Mouse (Mus musculus): ENCODE data around the gene Cpxm2. TPM values are rescaled to one million over a fixed set of nuclear protein-coding genes. Genes with fewer than 3 reads are reported as not detected.

Gene Cpxm2
- polyA plus RNA-seq, 1 experiment from 2014 or later = 0.74 TPM

DNA sequence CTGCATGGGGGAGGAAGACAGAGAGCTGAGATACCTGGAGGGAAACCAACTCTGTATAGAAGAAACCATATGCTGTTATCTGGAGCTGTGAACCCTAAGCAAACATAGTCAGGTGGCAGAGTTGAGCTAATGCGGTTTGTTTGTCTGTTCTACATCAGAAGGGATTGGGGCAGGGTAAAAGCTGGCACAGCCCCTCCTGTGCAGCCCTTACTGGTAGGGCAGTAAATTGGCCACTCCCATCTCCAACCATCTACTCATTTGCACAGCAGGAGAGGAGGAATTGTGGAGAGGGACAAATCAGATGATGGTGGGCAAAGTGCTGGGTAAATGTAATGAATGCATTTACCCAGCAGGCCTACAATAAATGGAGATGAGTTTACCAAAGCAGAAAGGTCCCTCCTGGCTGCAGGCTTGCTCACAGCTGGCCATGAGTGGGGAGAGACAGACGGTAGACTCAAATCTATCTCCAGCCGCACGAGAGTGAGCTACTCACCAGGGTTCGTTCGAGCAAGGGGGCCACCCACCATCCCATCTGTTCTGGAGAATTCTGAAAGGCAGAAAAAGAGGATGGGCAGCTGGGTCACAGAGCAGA is 122.5 kb downstream of the Cpxm2 start:
- Histone ChIP-seq H3K4me2 (replicated peaks; ENCODE audit: low read depth) (no peak overlapping the region), H3K36me3 (ENCODE audit: control insufficient read depth, insufficient read depth) (no peaks in the 10 kb centered on the region), H3K9me3 (ENCODE audit: control insufficient read depth) (no peaks in the 10 kb centered on the region), H3K27me3 (replicated peaks; ENCODE audit: control insufficient read depth, insufficient read depth, low read length) (no peaks in the 10 kb centered on the region), H3K27ac (ENCODE audit: low read depth, low read length) (no peak overlapping the region), H3K4me3 (ENCODE audit: low read depth, low read length) (no peak overlapping the region), H3K9ac (ENCODE audit: low read depth, low read length) (no peak overlapping the region), H3K4me1 (replicated peaks; ENCODE audit: control insufficient read depth, insufficient read depth, low read length) (no peaks in the 10 kb centered on the region)
- ATAC-seq = no peak
- 40% methylated on average over 6 of the region's 6 CpGs for WGBS
- no peak for TF ChIP-seq CTCF (IDR thresholded peaks at IDR 0.05; ENCODE audit: low read depth)

DNA sequence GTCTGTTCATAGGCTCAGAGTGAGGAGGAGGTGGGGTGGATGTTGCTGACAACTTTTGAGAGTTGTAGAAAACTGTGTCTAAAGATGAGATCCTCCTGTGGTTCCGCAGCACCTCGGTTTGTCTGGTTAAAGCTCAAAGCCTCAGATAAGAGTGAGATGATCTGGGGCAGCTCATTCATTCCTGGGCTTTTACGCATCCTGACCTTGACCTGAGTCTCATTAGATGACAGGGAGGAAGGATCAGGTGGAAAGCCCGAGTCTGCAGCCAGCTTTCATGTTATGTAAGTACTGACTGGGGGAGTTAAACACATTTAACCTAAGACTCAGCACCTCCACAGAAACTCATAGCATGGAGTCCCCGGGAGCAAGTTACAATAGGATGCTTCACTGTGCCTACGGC is 127.9 kb downstream of the Cpxm2 start:
- Histone ChIP-seq H3K9me3 (ENCODE audit: control insufficient read depth) (no peaks in the 10 kb centered on the region), H3K4me3 (ENCODE audit: low read depth, low read length) (no peak overlapping the region), H3K36me3 (ENCODE audit: control insufficient read depth, insufficient read depth) (no peaks in the 10 kb centered on the region), H3K9ac (ENCODE audit: low read depth, low read length) (no peak overlapping the region), H3K4me2 (replicated peaks; ENCODE audit: low read depth) (no peak overlapping the region), H3K27me3 (replicated peaks; ENCODE audit: control insufficient read depth, insufficient read depth, low read length) (no peaks in the 10 kb centered on the region), H3K4me1 (replicated peaks; ENCODE audit: control insufficient read depth, insufficient read depth, low read length) (no peaks in the 10 kb centered on the region), H3K27ac (ENCODE audit: low read depth, low read length) (no peak overlapping the region)
- TF ChIP-seq CTCF (IDR thresholded peaks at IDR 0.05; ENCODE audit: low read depth) = no peak
- ATAC-seq = no peak
- 58% methylated on average over 6 of the region's 6 CpGs for WGBS

DNA sequence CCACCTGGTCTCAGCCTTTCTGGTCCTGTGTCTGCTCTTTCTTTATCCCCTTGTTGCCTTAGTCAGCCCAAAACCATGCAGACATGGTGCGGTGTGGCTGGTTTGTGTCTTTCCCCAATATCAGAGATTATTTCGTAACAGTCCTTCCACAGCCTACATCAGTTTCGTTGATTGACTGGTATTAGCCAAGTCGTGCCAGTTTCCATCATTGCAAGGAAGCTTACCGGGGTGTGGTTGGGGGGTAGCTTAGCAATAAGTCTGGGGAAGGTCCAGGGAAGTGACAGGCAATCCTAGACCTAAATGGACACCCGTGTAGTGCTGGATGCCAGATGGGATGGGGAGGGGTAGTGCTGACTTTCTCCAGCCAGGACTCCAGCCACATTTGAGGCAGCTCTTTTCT is 128.9 kb downstream of the Cpxm2 start:
- Histone ChIP-seq H3K9me3 (ENCODE audit: control insufficient read depth) (no peaks in the 10 kb centered on the region), H3K27ac (ENCODE audit: low read depth, low read length) (no peak overlapping the region), H3K27me3 (replicated peaks; ENCODE audit: control insufficient read depth, insufficient read depth, low read length) (no peaks in the 10 kb centered on the region), H3K4me1 (replicated peaks; ENCODE audit: control insufficient read depth, insufficient read depth, low read length) (no peaks in the 10 kb centered on the region), H3K9ac (ENCODE audit: low read depth, low read length) (no peak overlapping the region), H3K4me2 (replicated peaks; ENCODE audit: low read depth) (no peak overlapping the region), H3K4me3 (ENCODE audit: low read depth, low read length) (no peak overlapping the region), H3K36me3 (ENCODE audit: control insufficient read depth, insufficient read depth) (no peaks in the 10 kb centered on the region)
- no peak for TF ChIP-seq CTCF (IDR thresholded peaks at IDR 0.05; ENCODE audit: low read depth)
- 66% methylated on average over 6 of the region's 6 CpGs for WGBS
- no peak for ATAC-seq

DNA sequence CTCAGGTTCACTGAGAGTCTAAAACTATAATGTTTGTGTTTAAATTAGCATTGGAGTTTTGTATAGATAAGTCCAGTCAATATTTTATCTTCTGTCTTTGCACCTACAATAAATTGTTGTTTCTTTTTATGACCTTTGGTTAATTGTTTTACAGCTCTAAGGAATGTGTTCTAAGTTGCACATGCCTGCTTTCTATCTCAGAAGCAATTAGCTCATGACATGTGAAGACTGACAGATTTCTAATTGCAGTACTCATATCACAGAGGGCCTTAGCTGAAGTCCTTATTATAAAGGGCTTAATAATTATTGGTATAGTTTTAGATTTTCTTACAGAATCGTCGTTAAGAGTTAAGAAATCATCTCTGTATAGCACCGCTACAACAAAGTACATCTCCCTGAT is 138.6 kb downstream of the Cpxm2 start:
- 35% methylated on average over 3 of the region's 3 CpGs for WGBS
- ATAC-seq = no peak

DNA sequence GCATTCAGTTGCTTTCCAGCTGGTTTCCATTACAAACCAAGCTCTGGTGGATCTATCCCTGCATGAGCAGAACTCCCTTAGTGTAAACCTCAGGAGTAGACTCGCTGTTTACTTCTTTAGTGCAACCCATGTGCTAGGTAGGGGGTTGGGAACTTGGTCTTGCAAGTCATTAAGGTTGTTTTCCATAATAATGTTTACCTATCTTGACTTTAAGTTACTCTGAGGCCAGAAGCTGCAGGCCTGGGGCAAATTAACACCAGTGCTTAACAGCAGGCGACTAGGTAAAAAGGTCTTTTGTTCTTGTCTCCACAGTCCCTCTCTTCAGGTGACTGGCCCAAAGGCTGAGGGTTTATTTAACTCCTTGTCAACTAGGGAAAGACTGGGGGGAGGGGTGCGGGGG is 139.3 kb downstream of the Cpxm2 start:
- no peak overlapping the region for H3K4me2 ChIP-seq (replicated peaks; ENCODE audit: low read depth)

More for the DNA sequence above, 138.6 kb downstream of the Cpxm2 start:
- H3K4me1 ChIP-seq (replicated peaks; ENCODE audit: control insufficient read depth, insufficient read depth, low read length) = no peaks in the 10 kb centered on the region
- H3K9ac ChIP-seq (ENCODE audit: low read depth, low read length) = no peak overlapping the region
- H3K4me2 ChIP-seq (replicated peaks; ENCODE audit: low read depth) = no peak overlapping the region
- no peak overlapping the region for H3K27ac ChIP-seq (ENCODE audit: low read depth, low read length)
- no peak for TF ChIP-seq CTCF (IDR thresholded peaks at IDR 0.05; ENCODE audit: low read depth)
- H3K36me3 ChIP-seq (ENCODE audit: control insufficient read depth, insufficient read depth) = no peaks in the 10 kb centered on the region
- peaks cover 14% of the 10 kb centered on the region for H3K27me3 ChIP-seq (replicated peaks; ENCODE audit: control insufficient read depth, insufficient read depth, low read length)
- H3K4me3 ChIP-seq (ENCODE audit: low read depth, low read length) = no peak overlapping the region
- no peaks in the 10 kb centered on the region for H3K9me3 ChIP-seq (ENCODE audit: control insufficient read depth)

DNA sequence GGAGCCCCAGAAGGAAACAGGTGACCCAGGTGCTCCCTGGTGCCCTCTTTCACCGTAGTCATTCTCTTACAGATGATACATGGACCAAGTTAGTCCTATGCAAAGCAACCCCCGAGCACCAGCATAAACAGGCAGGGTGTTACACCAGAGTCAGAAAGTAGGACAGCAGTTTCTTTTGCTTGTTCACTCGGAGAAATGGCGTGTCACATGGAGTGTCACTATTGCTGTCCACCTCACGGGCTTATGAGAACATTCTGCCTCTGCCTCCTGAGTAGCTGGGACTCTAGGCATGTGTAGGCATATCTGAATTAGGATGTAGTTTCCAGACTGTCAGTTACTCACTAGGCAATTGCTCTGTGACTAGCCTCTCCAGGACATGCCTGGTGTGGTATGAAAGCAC is 140.6 kb downstream of the Cpxm2 start:
- WGBS = 83% methylated on average over 5 of the region's 5 CpGs
- no peak overlapping the region for H3K27ac ChIP-seq (ENCODE audit: low read depth, low read length)

More for the DNA sequence above, 139.3 kb downstream of the Cpxm2 start:
- no peak for TF ChIP-seq CTCF (IDR thresholded peaks at IDR 0.05; ENCODE audit: low read depth)
- Histone ChIP-seq H3K4me3 (ENCODE audit: low read depth, low read length) (no peak overlapping the region), H3K36me3 (ENCODE audit: control insufficient read depth, insufficient read depth) (no peaks in the 10 kb centered on the region), H3K4me1 (replicated peaks; ENCODE audit: control insufficient read depth, insufficient read depth, low read length) (no peaks in the 10 kb centered on the region), H3K27ac (ENCODE audit: low read depth, low read length) (no peak overlapping the region), H3K27me3 (replicated peaks; ENCODE audit: control insufficient read depth, insufficient read depth, low read length) (peaks cover 14% of the 10 kb centered on the region), H3K9me3 (ENCODE audit: control insufficient read depth) (no peaks in the 10 kb centered on the region), H3K9ac (ENCODE audit: low read depth, low read length) (no peak overlapping the region)
- ATAC-seq = no peak
- WGBS = 17% methylated on average over 3 of the region's 3 CpGs

More for the DNA sequence above, 140.6 kb downstream of the Cpxm2 start:
- Histone ChIP-seq H3K4me2 (replicated peaks; ENCODE audit: low read depth) (no peak overlapping the region), H3K4me3 (ENCODE audit: low read depth, low read length) (no peak overlapping the region), H3K27me3 (replicated peaks; ENCODE audit: control insufficient read depth, insufficient read depth, low read length) (peaks cover 14% of the 10 kb centered on the region), H3K36me3 (ENCODE audit: control insufficient read depth, insufficient read depth) (no peaks in the 10 kb centered on the region), H3K4me1 (replicated peaks; ENCODE audit: control insufficient read depth, insufficient read depth, low read length) (no peaks in the 10 kb centered on the region), H3K9ac (ENCODE audit: low read depth, low read length) (no peak overlapping the region), H3K9me3 (ENCODE audit: control insufficient read depth) (no peaks in the 10 kb centered on the region)
- no peak for TF ChIP-seq CTCF (IDR thresholded peaks at IDR 0.05; ENCODE audit: low read depth)
- no peak for ATAC-seq
